Mouse (Mus musculus) ES-Bruce4 (cell line): ENCODE results near the gene Cep250.

Experiments used
- CTCF ChIP-seq: IDR thresholded peaks from one replicate; pipeline ENCODE4 v1.8.1; 2011; ENCODE audit warnings: low read depth, low read length
- POLR2A ChIP-seq: IDR thresholded peaks from one replicate; pipeline ENCODE4 v1.8.1; 2011; ENCODE audit warnings: low read length; ENCODE audit not compliant: insufficient read depth

GRCm38 (mm10) chr2:155929531-155930442 is 26.5 kb upstream of the Cep250 start, which contains the start of gene Uqcc1:
- TF ChIP-seq CTCF, result no peak
- peak; percentile 41 for TF ChIP-seq POLR2A
